Mouse (Mus musculus): ENCODE data around the gene Ubtfl1.
"Not testable (repeated sequence)": the region's sequence is repeated elsewhere in the genome, so short reads cannot be mapped to it uniquely, and the experiment has no call there.

GRCm38 (mm10) chr9:18412371-18412770 is 8.2 kb downstream of the Ubtfl1 start:
- TF ChIP-seq CTCF, EP300 (IDR thresholded peaks at IDR 0.05; ENCODE audit: low read depth): not testable (repeated sequence)
